Mouse (Mus musculus): Measurements from ENCODE around the gene Masp1.

Masp1 gene

GRCm38 (mm10) chr16:23401959-23402358 is 118.7 kb downstream of the Masp1 start:
- DNase-seq (ENCODE audit: low read depth, low spot score): no peak

GRCm38 (mm10) chr16:23401463-23401862 is 119.2 kb downstream of the Masp1 start:
- no peak for DNase-seq (ENCODE audit: low read depth, low spot score)

Measured in c-Kit-negative CD71-positive TER-119-positive erythroid progenitor cells, embryonic 14.5 days (primary cell).